Mouse (Mus musculus) liver, embryonic 15.5 days (tissue): ENCODE results near the gene Glb1l3. TPM values are rescaled to one million over a fixed set of nuclear protein-coding genes. Genes with fewer than 3 reads are reported as not detected.

ENCODE experiments used
- ATAC-seq: fragments of 200-750 bp; cut with Nextera tagmentation; 2 replicates; pipeline ENCODE4 v1.8.0; 2017; ENCODE audit warnings: moderate number of reproducible peaks, mild to moderate bottlenecking, moderate library complexity; ENCODE audit not compliant: insufficient read depth
- H3K27ac ChIP-seq: fragments of 300-500 bp; sonication (generic); replicated peaks from 2 replicates; pipeline ENCODE4 v1.5.1; 2015; ENCODE audit warnings: mild to moderate bottlenecking, inconsistent platforms
- H3K27me3 ChIP-seq: fragments of 300-500 bp; sonication (generic); 2 replicates; pipeline ENCODE4 v1.6.1; 2015; ENCODE audit warnings: mild to moderate bottlenecking, inconsistent platforms
- H3K36me3 ChIP-seq: fragments of 300-500 bp; sonication (generic); replicated peaks from 2 replicates; pipeline ENCODE4 v1.6.1; 2015; ENCODE audit warnings: moderate library complexity, mild to moderate bottlenecking, inconsistent platforms
- H3K4me1 ChIP-seq: fragments of 300-500 bp; sonication (generic); replicated peaks from 2 replicates; pipeline ENCODE4 v1.6.1; 2015; ENCODE audit warnings: inconsistent platforms
- H3K4me2 ChIP-seq: fragments of 300-500 bp; sonication (generic); 2 replicates; pipeline ENCODE4 v1.6.1; 2015; ENCODE audit warnings: moderate library complexity, mild to moderate bottlenecking, inconsistent platforms
- H3K4me3 ChIP-seq: fragments of 300-500 bp; sonication (generic); replicated peaks from 2 replicates; pipeline ENCODE4 v1.5.1; 2015; ENCODE audit warnings: mild to moderate bottlenecking, inconsistent platforms
- H3K9ac ChIP-seq: fragments of 300-500 bp; sonication (generic); 2 replicates; pipeline ENCODE4 v1.6.1; 2015; ENCODE audit warnings: moderate library complexity, mild to moderate bottlenecking, inconsistent platforms
- H3K9me3 ChIP-seq: fragments of 300-500 bp; sonication (generic); replicated peaks from 2 replicates; pipeline ENCODE4 v1.6.1; 2016; ENCODE audit warnings: inconsistent platforms
- WGBS: fragments of 180-500 bp; shearing (Covaris S2); methylation state at CpG from one replicate; pipeline ENCODE4 v1.1.7; 2015; ENCODE audit warnings: mixed read lengths; ENCODE audit not compliant: insufficient replicate concordance; 5-methylcytosine and 5-hydroxymethylcytosine counted together
- polyA plus RNA-seq: library from polyadenylated mRNA; unstranded; fragments of >200 nt; fragmentation: Nextera tagmentation; extraction: Ambion mirVana; gene quantifications from 2 replicates; pipeline ENCODE4 v1.2.1, GENCODE M21; 2015

The Glb1l3 gene
- polyA plus RNA-seq, 1 experiment from 2014 or later = not detected

- no peak overlapping the region for H3K4me3 ChIP-seq
- H3K4me2 ChIP-seq = no peak overlapping the region
- H3K36me3 ChIP-seq = no peaks in the 10 kb centered on the region
- H3K27me3 ChIP-seq = no peaks in the 10 kb centered on the region
- 33% methylated on average over 7 of the region's 7 CpGs for WGBS
- no peak for ATAC-seq
- no peaks in the 10 kb centered on the region for H3K4me1 ChIP-seq
- no peak overlapping the region for H3K27ac ChIP-seq
- H3K9ac ChIP-seq = no peak overlapping the region
- no peaks in the 10 kb centered on the region for H3K9me3 ChIP-seq
Measured at GRCm38 (mm10) chr9:26783414-26783975, 77.2 kb downstream of the Glb1l3 start.

- Histone ChIP-seq H3K9me3 (no peaks in the 10 kb centered on the region), H3K4me1 (no peaks in the 10 kb centered on the region), H3K9ac (no peak overlapping the region), H3K27ac (no peak overlapping the region), H3K36me3 (no peaks in the 10 kb centered on the region), H3K27me3 (no peaks in the 10 kb centered on the region), H3K4me2 (no peak overlapping the region), H3K4me3 (no peak overlapping the region)
- no peak for ATAC-seq
- WGBS = 65% methylated on average over 7 of the region's 7 CpGs
Measured at GRCm38 (mm10) chr9:26778421-26778820, 82.3 kb downstream of the Glb1l3 start.

- no peak overlapping the region for H3K4me2 ChIP-seq
- no peak overlapping the region for H3K9ac ChIP-seq
- no peaks in the 10 kb centered on the region for H3K36me3 ChIP-seq
- WGBS = 49% methylated on average over 6 of the region's 6 CpGs
- H3K27me3 ChIP-seq = no peaks in the 10 kb centered on the region
- no peak for ATAC-seq
- no peak overlapping the region for H3K27ac ChIP-seq
- H3K4me1 ChIP-seq = no peaks in the 10 kb centered on the region
- H3K9me3 ChIP-seq = no peaks in the 10 kb centered on the region
- no peak overlapping the region for H3K4me3 ChIP-seq
Measured at GRCm38 (mm10) chr9:26776122-26776902, 84.4 kb downstream of the Glb1l3 start.

- ATAC-seq = no peak
- Histone ChIP-seq H3K36me3 (no peaks in the 10 kb centered on the region), H3K4me3 (no peak overlapping the region), H3K9ac (no peak overlapping the region), H3K4me1 (no peaks in the 10 kb centered on the region), H3K4me2 (no peak overlapping the region), H3K27me3 (no peaks in the 10 kb centered on the region), H3K9me3 (no peaks in the 10 kb centered on the region), H3K27ac (no peak overlapping the region)
- WGBS = 44% methylated on average over 2 of the region's 2 CpGs
Measured at GRCm38 (mm10) chr9:26775700-26776099, 85.0 kb downstream of the Glb1l3 start.

GRCm38 (mm10) chr9:26768181-26768580 lies 92.5 kb downstream of the Glb1l3 start:
- H3K27ac ChIP-seq = no peak overlapping the region
- no peaks in the 10 kb centered on the region for H3K9me3 ChIP-seq
- no peaks in the 10 kb centered on the region for H3K27me3 ChIP-seq
- H3K36me3 ChIP-seq = no peaks in the 10 kb centered on the region
- 53% methylated on average over 3 of the region's 3 CpGs for WGBS
- no peak for ATAC-seq
- H3K4me2 ChIP-seq = no peak overlapping the region
- no peak overlapping the region for H3K4me3 ChIP-seq
- H3K4me1 ChIP-seq = no peaks in the 10 kb centered on the region
- no peak overlapping the region for H3K9ac ChIP-seq

Other genes with a start within 250 kb of the Glb1l3 start
- not detected in 2 replicates for gene B3gat1, start 127.2 kb downstream of the Glb1l3 start, polyA plus RNA-seq
- gene Glb1l2, start 54.4 kb downstream of the Glb1l3 start, polyA plus RNA-seq = 0.08 and 0.09 TPM in 2 replicates
- not detected in 2 replicates for gene Gm1110, start 62.2 kb upstream of the Glb1l3 start, polyA plus RNA-seq
- 10.6 and 10.9 TPM in 2 replicates for gene Acad8, start 138.7 kb upstream of the Glb1l3 start, polyA plus RNA-seq
- gene Thyn1, start 138.8 kb upstream of the Glb1l3 start, polyA plus RNA-seq = 39.2 and 42.0 TPM in 2 replicates
- 9.5 and 9.9 TPM in 2 replicates for gene Vps26b, start 169.2 kb upstream of the Glb1l3 start, polyA plus RNA-seq
- gene Ncapd3, start 169.3 kb upstream of the Glb1l3 start, polyA plus RNA-seq = 28.6 and 29.6 TPM in 2 replicates